Mouse (Mus musculus) stomach, postnatal 0 days (tissue): ENCODE results near the gene Inca1.

Experiments used
- CTCF ChIP-seq: IDR thresholded peaks from 2 replicates; pipeline ENCODE4 v1.5.1; 2016; ENCODE audit warnings: antibody characterized with exemption, low read depth, mild to moderate bottlenecking, moderate library complexity
- EP300 ChIP-seq: optimal IDR thresholded peaks from 2 replicates; pipeline ENCODE3; 2016; ENCODE audit warnings: antibody characterized with exemption

GRCm38 (mm10) chr11:70700613-70701012 is 658 bp upstream of the Inca1 start:
- TF ChIP-seq CTCF: no peak
- no peak for TF ChIP-seq EP300
